Mouse (Mus musculus): ENCODE measurements around the gene Gpr108.

Gpr108 gene

DNA sequence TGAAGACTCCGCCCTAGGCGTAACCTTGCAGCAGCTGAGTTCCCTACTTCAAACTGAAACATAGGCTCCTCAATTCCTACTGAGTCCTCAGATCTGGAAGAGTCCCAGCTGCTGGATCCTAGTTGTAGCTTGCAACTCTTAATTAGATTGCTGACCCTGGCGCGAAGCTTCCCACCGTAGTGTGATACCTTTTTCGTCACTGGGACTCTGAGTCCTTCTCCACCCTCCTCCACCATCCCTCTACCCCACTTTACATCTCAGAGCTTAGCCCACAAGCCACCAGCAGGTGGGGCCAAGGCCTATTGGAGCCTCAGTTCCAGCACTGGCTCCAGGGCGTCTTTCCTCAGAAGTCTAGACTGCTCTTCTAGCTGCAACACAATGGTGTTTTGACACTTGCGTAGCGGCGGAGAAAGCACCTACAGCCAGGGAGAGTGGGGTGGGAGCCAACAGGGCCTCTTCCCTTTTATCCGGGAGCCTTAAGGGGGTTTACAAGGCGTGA lies at the start of gene Gpr108:
Gene Gpr108 (minus strand): TSS at position 246 of the 499 bp plus-strand sequence.
- in situ Hi-C loops (cut with MboI, MseI) = no loop called here

GRCm38 (mm10) chr17:57297040-57297439 lies 48.8 kb upstream of the Gpr108 start:
- in situ Hi-C loops (cut with MboI, MseI) = loop anchor here (25.0 kb wide), 3 partner anchors 835 to 1585 kb away; partner anchors contain the start of genes Fem1a (in 2 of the 2) and Pot1b (in 1 of the 2)

- in situ Hi-C loops (cut with MboI, MseI) = loop anchor here (25.0 kb wide), 3 partner anchors 834 to 1584 kb away; partner anchors contain the start of genes Fem1a (in 2 of the 2) and Pot1b (in 1 of the 2)
Measured at GRCm38 (mm10) chr17:57295935-57296334, 47.7 kb upstream of the Gpr108 start.

GRCm38 (mm10) chr17:57292968-57293367 lies 44.7 kb upstream of the Gpr108 start:
- in situ Hi-C loops (cut with MboI, MseI) = loop anchor here (5.0 to 25.0 kb wide), 4 partner anchors 34 to 1581 kb away; partner anchors contain the start of genes Fem1a (in 2 of the 2) and Pot1b (in 1 of the 2)

DNA sequence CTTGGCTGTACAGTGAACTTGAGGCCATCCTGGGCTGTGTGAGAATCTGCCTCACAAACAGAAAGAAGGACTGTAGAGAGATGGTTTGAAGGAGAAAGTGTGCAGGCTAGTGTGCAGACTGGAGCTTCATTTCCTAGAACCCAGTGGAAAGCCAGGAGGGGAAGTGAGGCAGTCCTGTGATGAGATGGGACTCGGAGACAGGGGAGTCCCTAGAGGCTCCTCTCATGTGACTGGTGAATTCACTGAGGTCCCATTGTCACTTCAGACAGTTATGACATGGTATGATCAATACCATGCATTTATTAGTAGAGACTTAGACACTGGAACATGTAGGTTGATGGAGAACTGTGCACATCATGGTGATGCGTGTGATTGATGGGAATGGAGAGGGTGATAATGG lies 44.1 kb upstream of the Gpr108 start:
- in situ Hi-C loops (cut with MboI, MseI) = loop anchor here (5.0 to 25.0 kb wide), 4 partner anchors 35 to 1580 kb away; partner anchors contain the start of genes Fem1a (in 2 of the 2) and Pot1b (in 1 of the 2)

GRCm38 (mm10) chr17:57290671-57291055 lies 42.4 kb upstream of the Gpr108 start:
- in situ Hi-C loops (cut with MboI, MseI) = loop anchor here (5.0 to 25.0 kb wide), 4 partner anchors 37 to 1578 kb away; partner anchors contain the start of genes Fem1a (in 2 of the 2) and Pot1b (in 1 of the 2)

GRCm38 (mm10) chr17:57290001-57290670 lies 41.9 kb upstream of the Gpr108 start:
- in situ Hi-C loops (cut with MboI, MseI) = loop anchor here (5.0 to 25.0 kb wide), 4 partner anchors 37 to 1578 kb away; partner anchors contain the start of genes Fem1a (in 2 of the 2) and Pot1b (in 1 of the 2)

- in situ Hi-C loops (cut with MboI, MseI) = loop anchor here (25.0 kb wide), 3 partner anchors 827 to 1577 kb away; partner anchors contain the start of genes Fem1a (in 2 of the 2) and Pot1b (in 1 of the 2)
Measured at GRCm38 (mm10) chr17:57289252-57289651, 41.0 kb upstream of the Gpr108 start.

DNA sequence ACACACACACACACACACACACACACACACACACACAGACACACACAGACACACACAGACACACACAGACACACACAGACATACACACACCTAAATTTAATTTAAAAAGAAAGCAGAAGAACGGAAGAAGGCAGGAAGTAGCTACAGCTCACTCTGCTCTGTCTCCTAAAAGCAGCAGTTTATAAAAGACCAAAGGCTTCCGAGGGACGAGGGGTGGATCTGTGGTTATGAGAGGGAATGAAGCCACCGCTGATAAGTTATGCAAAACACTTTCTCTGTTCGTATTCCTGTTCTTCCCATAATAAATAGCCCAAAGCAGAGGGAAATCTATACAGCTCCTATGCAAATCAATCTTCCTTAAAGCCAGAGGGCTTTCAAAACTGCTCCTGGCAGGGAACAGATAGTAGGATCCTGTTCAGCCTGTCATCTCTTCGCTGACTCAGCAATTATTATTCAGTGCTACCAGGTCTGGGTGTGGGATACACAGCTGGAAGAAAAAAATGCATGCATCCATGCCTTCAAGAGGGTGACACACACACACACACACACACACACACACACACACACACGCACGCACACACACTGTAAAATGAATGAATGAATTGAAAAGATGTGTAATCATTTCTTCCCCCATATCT lies 38.6 kb upstream of the Gpr108 start:
- in situ Hi-C loops (cut with MboI, MseI) = loop anchor here (25.0 kb wide), 3 partner anchors 825 to 1575 kb away; partner anchors contain the start of genes Fem1a (in 2 of the 2) and Pot1b (in 1 of the 2)

DNA sequence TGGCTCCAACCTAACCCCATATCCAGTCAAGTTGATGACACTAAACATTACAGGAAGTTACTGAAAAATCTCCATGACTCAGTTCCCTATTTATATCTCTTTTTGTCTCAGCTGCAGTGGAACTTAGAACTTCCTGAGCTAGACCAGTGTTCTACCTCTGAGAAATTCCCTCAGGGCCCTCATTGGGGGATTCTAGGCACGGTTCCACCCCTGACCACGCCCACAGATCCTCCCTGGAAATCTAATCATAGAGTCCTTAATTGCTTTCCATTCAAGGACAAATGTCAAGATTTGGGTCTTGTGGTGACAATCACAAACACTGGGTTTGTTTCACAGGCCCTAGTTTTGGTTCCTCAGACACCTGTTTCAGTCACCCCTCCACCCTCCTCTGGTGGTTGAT lies 36.8 kb upstream of the Gpr108 start:
- in situ Hi-C loops (cut with MboI, MseI) = loop anchor here (25.0 kb wide), 3 partner anchors 823 to 1573 kb away; partner anchors contain the start of genes Fem1a (in 2 of the 2) and Pot1b (in 1 of the 2)

DNA sequence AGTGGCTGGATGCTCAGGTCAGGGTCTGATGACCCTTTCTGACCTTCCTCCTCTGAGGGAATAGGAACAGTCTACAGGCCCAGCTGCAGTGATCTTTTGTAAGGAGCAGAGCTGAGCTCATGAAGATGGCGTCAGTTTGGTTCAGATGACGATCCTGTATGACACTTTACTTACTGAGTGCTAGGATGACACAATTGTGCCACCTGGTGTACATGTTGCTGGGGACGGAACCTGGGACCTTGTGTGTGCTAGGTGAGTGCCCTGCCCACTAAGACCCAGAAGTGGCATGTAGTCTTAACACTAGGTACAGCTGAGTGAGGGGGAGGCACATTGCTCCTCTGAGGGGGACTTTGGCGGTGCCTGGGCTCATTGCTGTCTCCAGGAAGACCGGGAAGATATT lies 35.7 kb upstream of the Gpr108 start:
- in situ Hi-C loops (cut with MboI, MseI) = loop anchor here (25.0 kb wide), 3 partner anchors 822 to 1572 kb away; partner anchors contain the start of genes Fem1a (in 2 of the 2) and Pot1b (in 1 of the 2)

DNA sequence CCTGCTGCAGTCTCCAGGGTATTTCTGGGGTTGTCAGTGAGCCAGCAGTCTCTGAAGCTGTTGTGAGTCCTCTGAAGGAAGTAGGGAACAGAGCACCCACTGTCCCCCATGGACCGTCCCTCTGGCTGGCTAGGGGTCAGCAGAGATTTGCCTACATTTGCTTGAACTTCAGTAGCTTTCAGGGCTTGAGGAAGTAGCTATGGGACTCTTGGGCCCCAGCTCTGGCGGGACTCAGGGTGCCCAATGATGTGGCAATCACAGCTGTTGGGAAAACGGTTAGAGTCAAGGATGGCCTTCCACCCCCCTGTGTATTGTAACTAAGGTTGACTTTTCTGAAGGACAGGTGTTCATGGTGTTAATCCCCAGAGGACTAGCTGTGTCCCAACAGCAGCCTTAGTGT lies 32.2 kb upstream of the Gpr108 start:
- in situ Hi-C loops (cut with MboI, MseI) = loop anchor here (25.0 kb wide), 3 partner anchors 818 to 1568 kb away; partner anchors contain the start of genes Fem1a (in 2 of the 2) and Pot1b (in 1 of the 2)

DNA sequence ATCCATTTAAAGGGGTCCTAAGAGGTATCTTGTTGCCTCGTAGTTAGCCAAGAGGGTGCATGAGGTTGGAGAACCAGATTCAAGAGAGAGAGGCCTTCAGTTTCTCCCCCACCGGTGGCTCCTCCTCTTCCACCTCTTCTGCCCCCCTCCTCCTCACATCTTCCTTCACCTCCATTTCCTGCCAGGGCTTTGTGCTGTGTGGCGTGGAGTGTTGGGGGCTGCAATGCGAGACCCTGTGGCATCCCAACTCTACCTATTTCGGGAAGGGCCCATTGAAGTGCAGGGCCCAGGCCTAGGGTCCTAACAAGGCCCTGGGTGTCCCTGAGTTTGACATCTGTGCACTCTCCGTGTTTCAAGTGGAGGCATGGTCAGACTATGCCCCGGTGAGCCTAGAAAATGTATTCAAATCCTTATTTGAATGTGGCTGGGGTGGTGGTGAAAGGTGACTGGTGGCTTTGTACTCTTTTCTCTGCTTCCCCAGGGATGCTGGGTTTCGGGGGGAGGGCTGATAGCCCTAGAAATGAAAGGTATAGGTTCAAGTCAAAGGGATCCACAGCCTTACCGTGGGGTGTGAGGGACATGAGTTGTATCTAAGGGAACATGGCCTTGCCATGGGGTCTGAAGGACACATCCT lies 31.5 kb upstream of the Gpr108 start:
- in situ Hi-C loops (cut with MboI, MseI) = loop anchor here (25.0 kb wide), 3 partner anchors 817 to 1567 kb away; partner anchors contain the start of genes Fem1a (in 2 of the 2) and Pot1b (in 1 of the 2)

DNA sequence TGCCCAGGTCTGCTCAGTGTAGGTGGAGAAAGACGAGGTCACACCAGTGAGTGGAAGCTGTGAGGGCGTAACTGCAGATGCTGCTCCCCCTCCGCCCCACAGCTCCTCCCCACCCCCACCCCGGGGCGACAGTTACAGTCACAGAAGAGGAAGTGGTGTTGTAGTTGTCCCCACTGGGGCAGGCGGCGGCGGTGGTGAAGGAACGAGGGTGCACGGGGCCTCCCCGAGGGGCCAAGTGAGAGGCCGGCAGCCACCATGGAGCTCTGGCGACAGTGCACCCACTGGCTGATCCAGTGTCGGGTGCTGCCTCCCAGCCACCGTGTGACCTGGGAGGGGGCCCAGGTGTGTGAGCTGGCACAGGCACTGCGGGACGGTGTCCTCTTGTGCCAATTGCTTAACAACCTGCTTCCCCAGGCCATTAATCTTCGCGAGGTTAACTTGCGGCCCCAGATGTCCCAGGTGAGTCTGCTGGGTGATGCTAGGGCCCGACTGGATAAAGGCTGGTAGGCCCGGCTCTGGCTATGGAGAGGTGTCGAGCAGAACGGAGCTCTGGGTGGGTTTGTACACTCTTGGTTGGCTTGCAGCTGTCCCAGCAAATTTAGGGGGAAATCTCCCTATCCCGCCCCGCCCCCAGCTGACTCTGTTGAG lies 30.8 kb upstream of the Gpr108 start, which contains the start of gene Vav1:
Gene Vav1 (plus strand): TSS at position 158 of the 648 bp plus-strand sequence.
- in situ Hi-C loops (cut with MboI, MseI) = loop anchor here (25.0 kb wide), 3 partner anchors 817 to 1567 kb away; partner anchors contain the start of genes Fem1a (in 2 of the 2) and Pot1b (in 1 of the 2)

GRCm38 (mm10) chr17:57278537-57278936 lies 30.3 kb upstream of the Gpr108 start:
- in situ Hi-C loops (cut with MboI, MseI) = loop anchor here (25.0 kb wide), 3 partner anchors 816 to 1566 kb away; partner anchors contain the start of genes Fem1a (in 2 of the 2) and Pot1b (in 1 of the 2)

- in situ Hi-C loops (cut with MboI, MseI) = loop anchor here (25.0 kb wide), 3 partner anchors 815 to 1565 kb away; partner anchors contain the start of genes Fem1a (in 2 of the 2) and Pot1b (in 1 of the 2)
Measured at GRCm38 (mm10) chr17:57277598-57278261, 29.5 kb upstream of the Gpr108 start.

- in situ Hi-C loops (cut with MboI, MseI) = loop anchor here (25.0 kb wide), 3 partner anchors 814 to 1564 kb away; partner anchors contain the start of genes Fem1a (in 2 of the 2) and Pot1b (in 1 of the 2)
Measured at GRCm38 (mm10) chr17:57276634-57277121, 28.4 kb upstream of the Gpr108 start.

GRCm38 (mm10) chr17:57275997-57276351 lies 27.7 kb upstream of the Gpr108 start:
- in situ Hi-C loops (cut with MboI, MseI) = loop anchor here (25.0 kb wide), 3 partner anchors 814 to 1564 kb away; partner anchors contain the start of genes Fem1a (in 2 of the 2) and Pot1b (in 1 of the 2)

All from T-helper 17 cell (primary cell).